Mouse (Mus musculus) mouse embryonic stem cell (cell line): ENCODE results near the gene Rmi1.
"Not testable (repeated sequence)": the region's sequence is repeated elsewhere in the genome, so short reads cannot be mapped to it uniquely, and the experiment has no call there.

Source experiments
- in situ Hi-C, 2 experiments: fragments of 300-500 bp; cut with MboI; formaldehyde crosslinking; loops; 1 replicate in 1 of 2; 3 replicates in 1 of 2; pipeline ENCODE4 v1.14.3; 2019 to 2020; ENCODE audit warnings: low sequenced_read_pairs in 2 of 2, low pct_unique_long_range_greater_than_20kb in 1 of 2, mixed read lengths in 1 of 2; ENCODE audit not compliant: unreplicated experiment in 1 of 2

Gene Rmi1

GRCm38 (mm10) chr13:58452246-58452645 is 50.2 kb downstream of the Rmi1 start:
- in situ Hi-C loops, result no loop called here

- in situ Hi-C loops, result no loop called here
Observed at GRCm38 (mm10) chr13:58452651-58453413, 50.8 kb downstream of the Rmi1 start.

GRCm38 (mm10) chr13:58453541-58453940 is 51.5 kb downstream of the Rmi1 start:
- in situ Hi-C loops, result no loop called here

GRCm38 (mm10) chr13:58456547-58456946 is 54.5 kb downstream of the Rmi1 start:
- in situ Hi-C loops, result no loop called here

GRCm38 (mm10) chr13:58458811-58459210 is 56.8 kb downstream of the Rmi1 start:
- in situ Hi-C loops, result not testable (repeated sequence)
